Mouse (Mus musculus): ENCODE results near the gene Tet3.

Tet3 gene

DNA sequence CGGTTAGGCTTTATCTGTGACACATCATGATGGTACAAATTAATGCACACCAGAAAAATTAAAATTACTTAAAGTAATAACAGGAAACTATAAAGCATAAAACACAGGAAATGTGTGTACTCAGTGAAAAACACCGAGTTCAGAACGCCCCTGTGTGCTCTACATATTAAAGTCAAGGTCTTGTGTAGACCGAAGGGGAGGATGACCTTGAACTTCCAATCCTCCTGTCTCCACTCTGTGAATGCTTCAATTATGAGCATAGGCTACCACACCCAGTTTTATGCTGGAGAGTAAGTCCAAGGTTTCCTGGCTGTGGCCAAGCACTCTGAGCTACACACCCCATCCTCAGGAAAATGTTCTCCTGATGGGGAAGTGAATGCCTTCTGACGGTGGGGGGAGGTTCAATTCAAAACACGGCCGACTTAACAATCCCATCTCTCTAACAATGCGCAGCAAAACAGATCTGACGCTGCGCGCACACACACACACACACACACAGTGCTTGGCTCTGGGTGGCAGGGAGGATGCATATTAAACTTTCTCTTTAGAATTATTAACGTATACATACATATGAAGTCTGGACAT is 43.4 kb downstream of the Tet3 start:
- DNase-seq (ENCODE audit: low spot score in 2 of 2), result no peak

DNA sequence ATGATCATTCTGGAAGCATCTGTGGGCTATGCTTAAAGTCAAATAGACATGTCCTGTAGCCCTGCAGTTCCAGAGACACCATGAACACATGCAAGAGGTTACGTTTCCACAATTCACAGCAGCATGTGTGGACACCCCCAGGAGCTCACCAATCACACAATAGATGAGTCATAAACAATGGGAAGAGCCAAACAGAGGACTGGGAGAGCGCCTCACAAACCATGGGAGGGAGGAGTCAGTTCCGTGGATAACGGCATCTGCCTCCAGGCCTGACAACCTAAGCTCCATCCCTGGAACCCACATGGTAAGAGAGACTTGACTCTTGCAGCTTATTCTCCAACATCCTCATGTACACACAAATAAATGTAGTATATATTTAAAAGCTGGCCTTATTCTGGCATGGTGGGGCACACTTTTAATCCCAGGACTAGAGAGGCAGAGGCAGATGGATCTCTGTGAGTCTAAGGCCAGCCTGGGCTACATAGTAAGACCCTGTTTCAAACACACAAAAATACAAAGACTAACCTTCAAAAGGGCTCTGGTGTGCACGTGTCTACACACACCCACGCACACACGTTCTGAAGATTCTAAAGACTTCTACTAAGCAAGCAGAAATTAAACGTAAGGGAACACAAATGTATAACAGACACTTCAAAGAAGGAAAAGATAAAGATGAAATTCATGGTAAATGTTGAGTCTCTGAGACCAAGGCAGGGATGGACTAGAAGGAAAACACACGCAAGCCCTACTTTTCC is 44.1 kb downstream of the Tet3 start:
- DNase-seq (ENCODE audit: low spot score in 2 of 2), result no peak

DNA sequence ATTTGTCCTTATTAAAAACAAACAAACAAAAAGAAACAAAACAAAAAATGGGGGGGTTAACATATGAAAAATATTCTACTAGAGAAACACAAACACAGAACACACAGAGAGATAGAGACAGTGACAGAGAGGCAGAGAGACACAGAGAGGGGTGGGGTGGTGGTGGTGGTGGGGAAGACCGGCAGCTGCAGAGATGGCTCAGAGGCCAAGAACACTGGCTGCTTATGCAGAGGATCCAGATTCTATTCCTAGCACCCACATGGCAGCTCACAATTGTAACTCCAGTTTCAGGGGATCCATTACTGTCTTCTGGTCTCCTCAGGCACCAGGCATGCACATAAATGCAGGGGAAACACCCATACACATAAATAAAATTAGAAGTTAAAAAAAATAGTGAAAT is 45.2 kb downstream of the Tet3 start:
- no peak for DNase-seq (ENCODE audit: low spot score in 2 of 2)

DNA sequence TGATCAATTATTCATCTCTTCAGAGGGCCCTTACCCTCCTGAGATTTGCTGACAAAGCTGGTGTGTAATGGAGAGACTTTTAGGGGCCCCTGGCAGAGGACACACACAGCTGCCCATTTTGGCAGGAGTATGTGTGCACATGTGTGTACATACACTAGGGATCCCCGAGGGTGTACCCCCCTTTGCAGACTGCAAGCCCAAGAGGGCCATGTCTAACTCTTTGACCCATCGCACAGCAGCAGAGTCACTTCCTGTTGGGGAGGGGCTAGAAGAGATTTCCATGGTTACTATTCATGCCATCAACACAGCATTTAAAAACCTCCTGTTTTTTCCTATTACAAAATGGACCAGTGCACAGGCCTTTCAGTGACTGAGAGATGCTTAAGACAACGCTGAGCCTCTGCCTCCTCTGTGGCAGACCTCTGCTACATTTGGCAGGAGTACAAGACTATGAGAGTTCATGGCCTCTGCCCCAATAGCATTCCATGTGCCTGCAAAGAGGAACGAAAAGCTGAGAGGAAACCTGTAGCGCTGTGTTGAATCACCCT is 46.0 kb downstream of the Tet3 start:
- DNase-seq (ENCODE audit: low spot score in 2 of 2), result no peak

DNA sequence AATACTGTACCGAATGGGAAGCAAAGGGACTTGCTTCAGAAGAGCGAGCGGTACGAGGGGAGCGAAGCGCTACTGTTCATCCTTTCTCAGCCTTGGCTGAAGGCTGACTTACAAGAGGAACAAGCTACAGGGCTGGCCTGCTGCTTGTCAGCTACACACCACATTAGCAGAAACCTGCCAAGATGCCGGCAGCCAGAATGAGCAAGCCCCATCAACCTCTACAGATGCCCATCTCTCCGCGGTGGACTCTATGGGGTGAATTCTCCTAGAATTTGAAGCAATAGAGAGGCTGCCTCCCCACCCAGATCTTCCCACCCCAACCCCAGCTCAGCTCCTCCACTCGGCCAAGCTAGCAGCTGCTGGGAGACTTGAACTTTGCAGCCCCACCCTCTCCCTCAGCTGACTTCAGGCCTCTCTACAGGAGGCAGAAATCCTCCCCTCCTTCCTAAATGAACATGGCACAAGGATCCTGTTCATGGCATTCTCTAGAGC is 46.5 kb downstream of the Tet3 start:
- DNase-seq (ENCODE audit: low spot score in 2 of 2), result no peak

DNA sequence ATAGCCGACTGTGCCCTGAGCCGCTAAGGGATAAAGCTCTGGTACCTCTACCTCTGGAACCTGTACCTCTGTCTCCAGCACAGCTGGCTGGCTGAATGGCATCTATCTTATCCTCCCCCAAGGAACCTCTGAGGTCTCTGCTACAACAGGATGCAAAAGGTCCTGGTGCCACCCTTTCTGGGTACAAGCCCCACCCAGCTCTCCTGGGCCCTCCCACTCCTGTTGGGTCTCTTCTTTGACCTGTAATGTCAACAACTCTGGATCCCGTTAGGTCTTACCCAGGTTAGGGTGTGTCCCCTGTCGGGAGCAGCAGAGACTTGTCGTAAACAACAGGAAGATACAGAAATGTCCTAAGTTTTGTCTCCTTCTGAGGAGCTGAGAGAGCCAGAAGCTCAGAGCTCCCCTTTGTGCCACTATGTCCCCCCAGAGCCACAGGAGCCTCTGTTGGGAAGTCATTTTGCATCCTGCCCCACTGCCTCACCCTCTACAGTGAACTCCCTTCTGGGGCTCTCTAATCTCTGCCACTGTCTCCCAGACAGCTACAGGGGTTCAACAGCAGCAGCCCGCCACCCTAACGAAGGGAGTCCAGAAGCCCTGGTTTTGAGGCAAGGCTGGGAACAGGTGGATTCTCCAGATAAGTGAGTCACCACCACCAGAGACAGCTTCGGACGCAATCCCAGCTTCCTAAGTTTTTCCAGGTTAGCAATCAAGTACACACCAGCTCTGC is 47.1 kb downstream of the Tet3 start:
- DNase-seq (ENCODE audit: low spot score in 2 of 2), result no peak

DNA sequence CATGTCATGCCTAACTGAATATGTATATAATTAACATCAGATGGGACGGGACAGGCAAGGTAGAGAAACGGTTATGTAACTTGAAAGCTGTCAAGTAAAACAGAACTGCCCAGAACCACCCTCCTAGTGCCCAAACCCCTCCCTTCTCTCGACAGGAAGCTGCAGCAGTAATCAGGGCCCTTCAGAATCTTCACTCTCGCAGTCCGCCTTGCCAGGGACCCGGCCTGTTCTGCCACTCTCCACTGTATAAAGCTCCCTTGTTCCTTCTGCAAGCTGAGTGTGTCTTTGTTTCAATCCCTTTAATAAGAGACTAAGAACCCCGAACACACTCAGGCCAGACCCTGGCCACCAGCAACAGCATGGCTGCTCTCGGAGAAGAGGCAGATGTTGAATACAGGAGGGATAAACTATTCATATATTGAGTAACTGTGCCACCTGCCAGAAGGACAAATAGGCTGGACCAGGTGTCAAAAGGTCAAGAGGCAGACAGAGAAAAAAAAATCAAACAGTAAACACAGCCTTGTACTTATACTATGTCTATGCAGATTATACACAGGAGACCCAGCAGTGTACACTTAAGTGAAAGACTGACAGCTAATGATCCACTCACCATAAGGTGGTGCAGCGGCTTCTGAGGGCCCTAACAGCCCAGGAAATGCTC is 48.7 kb downstream of the Tet3 start:
- DNase-seq (ENCODE audit: low spot score in 2 of 2), result peak; percentile 60 to 66

DNA sequence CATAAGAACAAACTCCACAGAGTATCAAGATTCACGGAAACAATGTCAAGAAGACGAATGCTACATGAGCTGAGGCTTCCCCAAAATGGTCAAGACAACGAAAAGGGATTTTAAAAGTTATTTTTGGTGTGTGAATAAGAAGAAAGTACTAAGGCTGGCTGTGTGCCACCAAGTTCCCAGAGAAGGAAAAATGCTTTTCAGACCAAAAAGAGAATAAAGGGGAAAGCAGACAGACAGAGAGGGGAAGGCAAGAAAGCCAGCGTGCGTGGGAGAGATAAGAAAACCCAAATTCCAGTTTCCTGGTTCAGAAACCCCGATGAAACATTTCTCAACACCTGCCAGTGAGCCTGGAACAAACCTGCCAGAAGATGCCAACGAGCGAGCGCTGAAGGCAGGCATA is 50.4 kb downstream of the Tet3 start:
- peak in 1 of 2 experiments; percentile 56 for DNase-seq (ENCODE audit: low spot score in 2 of 2)

DNA sequence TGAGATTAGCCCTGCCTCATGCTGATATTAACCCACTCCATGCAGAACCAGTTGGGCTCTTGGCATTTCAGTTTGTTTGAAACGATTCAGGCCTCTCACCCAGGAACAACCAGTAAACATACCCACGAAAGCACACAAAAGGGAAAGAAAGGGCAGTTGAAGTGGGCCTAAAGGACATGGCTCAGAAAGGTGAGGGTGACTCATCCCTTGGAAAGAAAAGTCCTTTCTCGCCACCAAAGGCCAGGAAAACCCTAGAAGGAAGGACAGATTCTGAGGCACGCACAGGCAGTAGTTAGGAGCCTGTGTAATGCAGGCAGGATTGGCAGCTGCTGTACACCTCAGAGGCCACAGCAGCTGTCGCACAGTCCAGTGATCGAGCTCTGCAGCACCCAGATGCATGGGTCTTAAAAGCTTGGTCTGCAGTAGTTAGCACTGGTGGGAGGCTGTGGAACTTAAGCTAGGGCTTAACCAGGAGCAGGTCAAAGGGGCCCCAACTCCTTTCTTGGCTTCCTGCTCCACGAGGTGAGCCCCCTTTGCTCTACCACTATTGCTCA is 53.3 kb downstream of the Tet3 start:
- no peak for DNase-seq (ENCODE audit: low spot score in 2 of 2)

DNA sequence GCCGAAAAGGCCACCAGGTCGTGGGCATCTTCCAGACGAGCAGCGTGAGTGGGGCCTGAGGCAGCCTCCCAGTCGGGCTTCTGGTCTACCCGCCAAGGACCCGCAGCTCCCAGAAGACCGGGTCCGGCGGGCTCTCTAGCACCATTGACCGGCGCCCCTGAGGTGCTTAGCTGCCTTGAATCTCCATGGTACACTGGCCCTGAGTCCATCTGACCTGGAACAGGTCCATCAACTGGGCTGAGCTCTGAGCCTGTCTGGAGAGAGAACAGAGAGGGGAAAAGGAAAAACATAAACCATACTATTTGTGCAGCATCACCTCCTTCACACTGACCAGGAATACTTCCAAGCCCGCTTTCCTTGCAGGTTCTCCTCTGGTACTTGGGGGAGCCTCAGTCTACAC is 54.3 kb downstream of the Tet3 start:
- no peak for DNase-seq (ENCODE audit: low spot score in 2 of 2)

DNA sequence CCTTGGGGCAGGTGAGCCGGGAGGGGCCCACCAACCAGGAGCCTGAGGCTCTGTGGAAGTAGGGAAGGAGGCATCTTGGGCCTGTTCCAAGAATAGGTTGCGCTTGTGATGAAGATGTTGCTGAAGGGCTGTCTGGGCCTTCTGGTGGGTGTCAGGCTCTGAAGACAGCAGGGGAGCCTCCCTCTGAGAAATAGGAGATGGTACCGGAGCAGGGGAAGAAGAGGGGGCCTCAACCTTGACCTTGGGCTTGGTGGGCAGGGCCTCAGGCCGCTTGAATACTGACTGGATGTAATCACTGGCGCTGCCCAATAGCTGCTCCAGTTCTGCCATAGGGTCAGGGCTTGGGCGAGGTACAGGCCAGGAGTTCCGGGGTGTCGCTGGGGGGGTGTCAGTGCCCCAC is 55.4 kb downstream of the Tet3 start:
- no peak for DNase-seq (ENCODE audit: low spot score in 2 of 2)

DNA sequence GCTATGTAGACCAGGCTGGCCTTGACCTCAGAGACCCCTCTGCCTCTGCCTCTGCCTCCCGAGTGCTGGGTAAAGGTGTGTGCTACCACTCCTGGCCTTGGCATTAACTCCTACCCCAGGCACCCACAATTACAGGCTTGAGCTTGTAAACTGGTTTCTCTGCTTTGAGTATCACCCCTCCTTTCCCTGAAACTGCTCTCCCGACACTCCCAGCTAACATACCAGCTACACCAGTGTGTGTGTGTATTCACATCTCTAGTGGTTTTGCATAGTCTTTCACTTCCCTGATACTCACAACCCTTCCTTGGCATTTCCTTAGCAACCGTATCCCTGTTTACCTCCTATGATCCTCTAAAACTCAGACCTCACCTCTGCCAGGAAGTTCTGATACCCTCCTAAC is 59.1 kb downstream of the Tet3 start:
- DNase-seq (ENCODE audit: low spot score in 2 of 2), result no peak

DNA sequence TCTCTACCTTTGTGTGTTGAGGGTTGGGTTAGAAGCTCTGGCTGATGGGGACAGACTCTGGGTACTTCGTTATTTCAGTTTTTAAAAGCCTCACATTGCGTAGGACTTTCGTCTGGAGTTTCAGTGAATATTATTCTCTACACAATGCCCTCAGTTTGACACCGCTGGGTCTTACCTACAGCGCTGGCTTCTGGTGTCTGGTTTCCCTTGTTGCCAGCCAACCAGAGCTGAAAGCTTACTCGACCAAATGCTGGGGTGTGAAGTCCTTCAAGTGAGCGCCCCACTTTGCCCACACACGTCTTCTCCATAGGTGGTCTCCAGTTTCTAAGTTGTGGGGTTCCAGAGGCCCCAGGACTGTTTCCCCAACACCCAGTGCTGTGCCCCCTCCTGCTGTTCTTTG is 61.2 kb downstream of the Tet3 start:
- DNase-seq (ENCODE audit: low spot score in 2 of 2), result no peak

DNA sequence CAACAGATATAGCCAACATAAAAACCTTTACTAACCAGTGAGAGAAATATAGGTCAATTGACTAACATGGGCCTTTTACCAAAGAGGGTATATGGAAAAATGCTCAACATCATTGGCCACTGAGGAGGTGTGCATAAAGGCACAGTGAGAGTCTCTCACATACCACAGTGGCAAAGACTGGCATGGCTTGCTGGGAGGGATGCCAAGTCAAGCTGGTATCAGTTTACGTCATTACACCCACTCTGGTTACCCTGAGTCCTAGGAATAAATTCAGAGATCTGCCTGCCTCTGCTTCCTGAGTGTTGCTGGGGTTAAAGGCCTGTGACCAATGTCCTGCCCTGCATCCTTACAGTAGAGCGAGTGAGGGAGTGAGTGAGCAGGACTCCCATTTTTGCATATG is 62.2 kb downstream of the Tet3 start:
- DNase-seq (ENCODE audit: low spot score in 2 of 2), result no peak

DNA sequence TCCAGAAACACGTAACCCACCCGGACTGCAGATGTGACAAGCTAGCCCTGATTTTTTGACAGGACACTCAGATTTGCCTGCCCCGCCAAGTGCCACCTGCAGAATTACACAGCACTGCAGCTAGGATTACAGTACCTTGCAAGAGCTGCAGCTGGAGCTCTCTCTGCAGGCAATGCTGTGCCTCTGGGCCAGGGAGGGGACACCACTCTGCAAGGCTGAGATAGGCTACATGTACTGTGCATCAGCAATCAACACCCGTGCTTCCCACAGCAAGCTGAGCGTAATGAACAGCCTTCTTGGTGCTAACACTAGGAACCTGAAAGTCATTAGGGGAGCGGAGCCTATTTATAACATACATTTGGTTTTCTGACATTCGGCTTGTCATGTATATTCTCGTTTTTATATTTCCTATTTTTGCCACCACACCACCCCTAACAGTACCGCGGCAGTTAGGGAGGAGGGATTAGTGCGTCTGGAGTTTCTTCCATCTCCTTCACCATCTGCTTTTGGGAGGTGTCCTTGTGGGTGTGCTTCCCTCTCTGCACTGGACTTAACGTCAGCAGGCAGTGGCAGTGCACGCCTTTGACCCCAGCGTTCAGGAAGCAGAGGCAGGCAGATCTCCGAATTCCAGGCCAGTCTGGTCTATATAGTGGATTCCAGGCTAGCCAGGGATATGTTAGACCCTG is 63.2 kb downstream of the Tet3 start:
- DNase-seq (ENCODE audit: low spot score in 2 of 2), result no peak

DNA sequence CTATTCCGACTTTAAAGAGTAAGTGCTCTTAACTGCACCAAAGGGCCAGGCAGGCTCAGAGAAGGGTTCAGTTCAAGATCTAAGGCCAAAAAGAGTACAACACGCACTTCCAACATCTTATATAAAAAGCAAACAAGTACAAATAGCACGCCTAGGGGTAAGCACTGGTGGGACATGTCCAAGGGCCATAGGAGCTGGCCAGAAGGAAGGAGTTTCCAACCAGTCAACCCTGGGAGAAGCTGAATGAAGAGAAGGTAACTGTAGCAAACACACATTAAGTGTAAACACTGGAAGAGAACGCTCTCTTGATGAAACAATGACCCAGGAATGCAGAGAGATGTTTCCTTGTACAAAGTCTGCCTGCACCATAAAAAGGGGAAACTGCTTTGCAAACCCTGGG is 64.8 kb downstream of the Tet3 start:
- DNase-seq (ENCODE audit: low spot score in 2 of 2), result no peak

DNA sequence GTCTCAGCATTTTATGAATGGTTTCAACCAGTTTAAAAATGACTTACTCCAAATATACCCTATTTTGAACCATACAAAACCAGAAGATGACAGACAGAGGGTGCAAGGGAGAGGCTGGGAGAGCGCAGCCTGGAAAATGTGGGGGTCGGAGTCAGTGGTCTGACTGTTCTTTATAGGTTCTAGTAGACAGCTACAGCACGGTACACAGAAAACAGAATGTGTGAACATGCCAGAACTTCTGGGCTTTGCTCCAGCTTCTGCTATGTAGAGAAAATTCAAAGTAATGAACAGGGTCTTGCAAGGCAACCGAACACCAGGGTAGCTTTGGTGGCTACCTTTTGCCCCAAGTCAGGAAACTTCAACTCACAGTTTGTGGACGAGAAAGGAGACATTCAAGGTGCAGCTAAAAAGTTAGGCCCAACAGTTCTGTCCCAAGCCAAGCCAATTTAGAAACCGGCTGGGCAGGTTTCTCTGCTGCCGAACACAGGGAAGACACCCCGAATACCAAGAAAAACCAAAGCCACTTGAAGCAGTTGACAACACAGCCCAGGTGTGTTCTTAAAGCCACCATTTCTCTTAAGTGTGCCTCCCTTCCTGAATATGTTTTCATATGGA is 66.6 kb downstream of the Tet3 start:
- peak; percentile 79 to 84 for DNase-seq (ENCODE audit: low spot score in 2 of 2)

DNA sequence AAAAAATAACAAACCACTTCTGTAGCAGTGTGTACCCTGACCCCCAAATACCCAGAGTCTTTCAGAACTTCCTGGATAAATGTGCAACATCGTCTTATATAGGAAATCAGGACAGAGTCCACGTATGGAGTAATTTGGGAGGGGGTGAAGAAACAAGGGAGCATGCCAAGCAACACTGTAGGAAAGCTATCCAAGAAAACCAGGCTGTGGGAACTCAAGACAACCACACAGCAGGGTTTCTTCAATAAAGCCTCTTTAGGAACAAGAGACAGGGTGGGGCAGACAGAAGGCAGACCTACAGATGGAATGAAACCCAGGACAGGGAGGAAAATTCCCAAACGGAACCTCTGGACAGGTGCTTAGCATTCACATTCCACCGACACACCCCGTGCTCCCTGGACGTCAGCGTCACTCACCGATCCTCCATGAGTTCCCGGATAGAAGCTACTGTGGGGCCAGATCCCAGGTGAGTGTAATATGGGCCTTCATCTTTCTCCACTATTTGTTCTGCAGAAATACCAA is 73.3 kb downstream of the Tet3 start:
- no peak for DNase-seq (ENCODE audit: low spot score in 2 of 2)

DNA sequence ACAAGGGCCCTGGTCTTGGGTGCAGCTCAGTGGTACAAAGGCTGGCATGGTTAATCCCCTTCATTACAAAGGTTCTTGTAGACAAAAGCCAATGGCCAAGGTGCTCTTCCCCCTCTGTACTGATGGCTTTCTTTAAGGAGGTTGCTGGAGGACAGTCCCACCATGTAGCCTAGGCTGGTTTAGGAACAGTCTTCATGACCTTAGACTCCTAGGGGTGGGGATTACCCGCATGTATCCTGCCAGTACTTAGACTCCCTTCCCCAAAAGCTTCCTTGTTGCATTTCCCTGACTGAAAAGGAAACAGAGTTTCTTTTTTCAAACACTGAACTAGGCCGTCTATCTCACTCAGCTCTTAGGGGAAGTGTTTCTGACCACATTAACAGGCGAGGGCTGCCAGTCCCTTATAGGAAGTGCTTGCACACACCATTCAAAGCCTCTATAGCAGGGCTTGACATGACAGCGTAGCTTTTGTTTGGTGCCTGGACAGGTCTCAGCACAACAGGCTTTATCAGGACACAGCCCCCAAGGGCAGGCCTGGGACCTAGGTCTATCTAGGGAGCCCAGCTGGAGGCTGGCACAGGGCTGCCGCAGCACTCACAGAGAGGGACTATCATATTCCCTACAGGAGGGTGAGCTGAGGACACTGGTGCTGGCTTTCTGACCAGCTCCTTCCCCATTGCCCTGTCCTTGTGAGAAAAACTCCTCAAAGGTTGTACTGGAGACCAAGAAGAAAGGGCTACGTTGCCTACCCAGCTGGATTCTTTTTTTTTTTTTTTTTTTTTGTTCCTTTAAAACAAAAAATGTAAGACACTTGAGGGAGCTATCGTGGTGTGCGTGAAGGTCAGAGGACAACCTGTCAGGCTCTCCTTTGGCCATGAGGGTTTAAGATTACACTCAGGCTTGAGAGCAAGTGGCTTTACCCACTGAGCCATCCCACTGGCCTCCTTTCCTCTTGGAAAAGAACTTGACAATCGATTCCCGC is 77.1 kb downstream of the Tet3 start:
- DNase-seq (ENCODE audit: low spot score in 2 of 2), result no peak
